Mouse (Mus musculus) MEL (cell line): ENCODE measurements around the gene Adcy7.

Source experiments
- BHLHE40 ChIP-seq: IDR thresholded peaks from 2 replicates; pipeline ENCODE4 v1.6.1; 2012; ENCODE audit warnings: low read depth, mild to moderate bottlenecking, inconsistent platforms, low read length, improper control_type of control experiment, borderline replicate concordance
- CHD1 ChIP-seq: IDR thresholded peaks from 2 replicates; pipeline ENCODE4 v1.6.1; 2012; ENCODE audit warnings: low read depth, mild to moderate bottlenecking, inconsistent platforms, low read length, improper control_type of control experiment
- CHD2 ChIP-seq: IDR thresholded peaks from 2 replicates; pipeline ENCODE4 v1.6.1; 2011; ENCODE audit warnings: low read length, improper control_type of control experiment
- CTCF ChIP-seq, 3 experiments: IDR thresholded peaks in 2 of 3; conservative IDR thresholded peaks in 1 of 3; 2 replicates each; pipeline ENCODE4 v1.5.1; 2011 to 2012; ENCODE audit warnings: low read length in 3 of 3, low read depth in 2 of 3, mild to moderate bottlenecking in 2 of 3, improper control_type of control experiment in 1 of 3, inconsistent platforms in 1 of 3, mixed read lengths in 1 of 3, moderate library complexity in 1 of 3; ENCODE audit not compliant: control insufficient read depth in 1 of 3, insufficient read depth in 1 of 3, poor library complexity in 1 of 3, severe bottlenecking in 1 of 3
- EP300 ChIP-seq, 2 experiments: IDR thresholded peaks; 2 replicates each; pipeline ENCODE4 v1.6.1; 2011; ENCODE audit warnings: improper control_type of control experiment in 2 of 2, low read length in 2 of 2, low read depth in 1 of 2, mild to moderate bottlenecking in 1 of 2
- MAX ChIP-seq: IDR thresholded peaks from 2 replicates; pipeline ENCODE4 v1.6.1; 2011; ENCODE audit warnings: low read length, improper control_type of control experiment
- POLR2A ChIP-seq, 2 experiments: IDR thresholded peaks; 2 replicates each; pipeline ENCODE4 v1.6.1; 2011 to 2012; ENCODE audit warnings: low read length in 2 of 2, mild to moderate bottlenecking in 2 of 2, control low read depth in 1 of 2, improper control_type of control experiment in 1 of 2, low read depth in 1 of 2, moderate library complexity in 1 of 2; ENCODE audit not compliant: control insufficient read depth in 1 of 2, insufficient read depth in 1 of 2, poor library complexity in 1 of 2
- ZNF384 ChIP-seq: IDR thresholded peaks from 2 replicates; pipeline ENCODE4 v1.6.1; 2012; ENCODE audit warnings: low read depth, mild to moderate bottlenecking, inconsistent platforms, low read length, improper control_type of control experiment

- TF ChIP-seq CTCF (IDR thresholded peaks at IDR 0.05 in 2 of 3, conservative IDR thresholded peaks at IDR 0.05 in 1 of 3; ENCODE audit: control insufficient read depth in 1 of 3, insufficient read depth in 1 of 3, low read depth in 2 of 3, low read length in 3 of 3, poor library complexity in 1 of 3, severe bottlenecking in 1 of 3) (no peak), POLR2A (IDR thresholded peaks at IDR 0.05; ENCODE audit: control insufficient read depth in 1 of 2, insufficient read depth in 1 of 2, low read depth in 1 of 2, low read length in 2 of 2, poor library complexity in 1 of 2) (no peak), EP300 (IDR thresholded peaks at IDR 0.05; ENCODE audit: low read depth in 1 of 2, low read length in 2 of 2) (no peak), CHD1 (no peak), CHD2 (no peak), MAX (no peak), BHLHE40 (no peak), ZNF384 (no peak)
Observed at GRCm38 (mm10) chr8:88286421-88286960, 14.3 kb downstream of the Adcy7 start.
